Mouse (Mus musculus) frontal cortex, postnatal 25 days (tissue): ENCODE results near the gene Rpl28.
A peak's percentile ranks its signal among the peaks of the same experiment; 100 is the strongest.
"Not testable (repeated sequence)": the region's sequence is repeated elsewhere in the genome, so short reads cannot be mapped to it uniquely, and the experiment has no call there.

ENCODE experiments used
- DNase-seq, 2 experiments: peaks; one replicate each; pipeline ENCODE4 v3.0.0; 2022; ENCODE audit warnings: low spot score in 2 of 2

The Rpl28 gene

DNA sequence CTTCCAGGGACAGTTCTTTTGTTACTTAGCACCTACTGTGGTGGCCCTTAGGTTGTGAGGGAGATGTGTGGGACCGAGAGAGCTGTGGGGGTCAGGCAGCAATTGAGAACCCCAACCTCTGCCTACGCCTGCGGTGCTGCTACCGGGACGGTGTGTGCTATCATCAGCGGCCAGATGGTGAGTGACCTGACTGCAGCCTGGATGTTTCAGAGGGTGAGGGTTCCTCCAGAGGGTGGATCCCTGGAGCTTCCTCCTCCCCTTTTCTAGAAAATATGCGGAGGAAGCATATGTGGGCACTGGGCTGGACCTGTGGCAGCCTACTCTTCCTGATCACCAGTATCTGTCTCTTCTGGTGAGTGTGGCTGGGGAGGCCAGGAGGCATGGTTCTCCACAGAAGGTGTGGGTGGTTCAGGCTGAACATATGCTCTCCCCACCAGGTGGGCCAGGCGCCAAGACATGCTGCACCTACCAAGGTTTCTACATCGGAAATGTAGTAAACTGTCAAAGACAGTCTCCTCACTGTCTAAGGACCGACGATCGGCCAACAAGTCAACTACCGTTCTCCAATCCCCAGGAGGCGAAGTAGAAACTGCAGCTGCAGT lies 8.9 kb upstream of the Rpl28 start:
- DNase-seq = no peak

DNA sequence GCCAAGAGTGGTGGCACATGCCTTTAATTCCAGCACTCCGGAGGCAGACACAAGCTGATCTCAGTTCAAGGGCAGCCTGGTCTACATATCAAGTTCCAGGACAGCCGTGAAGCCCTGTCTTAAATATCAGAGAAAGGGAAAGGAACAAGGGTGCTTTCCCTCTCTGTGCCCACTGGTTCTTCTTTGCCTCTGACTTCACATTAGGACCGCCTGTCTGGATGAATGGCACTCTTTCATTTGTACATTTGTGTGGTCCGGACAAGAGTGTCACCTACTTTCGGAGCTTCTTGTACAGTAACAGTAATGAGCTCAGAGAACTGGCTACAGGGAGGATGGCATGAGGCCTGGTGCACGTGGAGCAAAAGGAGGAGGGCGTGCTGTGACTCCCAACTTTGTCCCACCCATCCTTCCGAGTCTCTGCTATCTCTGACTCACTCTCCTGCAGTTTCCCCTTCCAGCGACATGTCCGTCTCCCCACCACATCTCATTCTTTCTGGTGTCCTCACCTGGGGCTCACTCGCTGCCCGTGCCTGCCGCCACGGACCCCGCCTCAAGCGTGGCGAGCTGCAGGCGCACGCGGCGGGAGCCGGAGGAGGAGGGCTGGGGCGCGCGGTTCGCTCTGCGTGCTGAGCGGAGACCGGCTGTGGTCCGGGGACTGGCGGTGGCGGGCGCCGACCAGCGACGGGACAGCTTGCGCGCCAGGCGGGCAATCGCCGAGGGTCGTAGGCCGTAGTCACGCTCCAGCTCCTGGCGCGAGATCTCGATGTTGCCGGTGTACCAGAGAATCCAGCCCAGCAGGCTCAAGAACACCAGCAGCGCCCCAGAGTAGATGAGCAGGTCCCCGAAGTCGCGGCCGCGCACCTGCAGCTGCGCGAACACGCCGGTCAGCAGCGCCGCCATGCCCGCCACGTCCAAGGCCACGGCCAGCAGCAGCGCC lies 3.9 kb upstream of the Rpl28 start:
- peak in 1 of 2 experiments; percentile 31 for DNase-seq

DNA sequence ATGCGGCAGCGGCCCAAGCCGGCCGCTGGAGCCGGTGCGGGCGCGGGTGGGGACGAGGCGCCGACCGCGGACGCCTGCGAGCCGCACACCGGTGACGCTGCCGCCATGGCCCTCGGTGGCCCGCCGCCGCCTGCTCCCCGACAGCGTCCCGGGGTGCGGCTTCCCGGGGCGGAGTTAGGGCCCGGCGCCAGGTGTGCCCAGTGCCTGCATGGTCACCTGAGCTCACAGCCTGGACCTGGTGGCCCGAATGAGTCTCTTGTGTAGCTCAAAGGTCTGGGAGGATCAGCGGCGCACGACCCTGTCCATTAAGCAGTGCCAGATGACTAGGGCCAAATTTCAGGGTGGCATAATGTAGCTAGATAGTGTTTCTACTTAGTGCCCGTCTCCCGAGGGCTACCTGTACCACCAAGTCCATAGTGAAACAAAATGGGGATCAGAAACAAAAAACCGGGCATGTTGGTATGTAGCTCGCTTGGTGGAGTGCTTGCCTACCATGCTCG lies 3.2 kb upstream of the Rpl28 start, which contains the start of gene Tmem238:
Gene Tmem238 (minus strand): TSS at position 221 of the 500 bp plus-strand sequence.
- no peak for DNase-seq

DNA sequence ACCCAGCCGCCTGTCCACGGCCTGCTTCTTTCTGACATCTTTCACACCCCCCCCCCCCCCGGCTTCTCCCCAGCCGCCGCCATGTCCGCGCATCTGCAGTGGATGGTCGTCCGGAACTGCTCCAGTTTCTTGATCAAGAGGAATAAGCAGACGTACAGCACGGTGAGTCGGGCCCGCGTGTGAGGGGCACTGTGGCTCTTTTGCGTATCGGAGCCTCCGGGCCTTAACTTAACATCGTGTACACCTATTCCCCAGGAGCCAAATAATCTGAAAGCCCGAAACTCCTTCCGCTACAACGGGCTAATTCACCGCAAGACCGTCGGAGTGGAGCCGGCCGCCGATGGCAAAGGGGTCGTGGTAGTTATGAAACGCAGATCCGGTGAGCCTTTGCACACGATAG lies 574 bp downstream of the Rpl28 start:
- DNase-seq = not testable (repeated sequence)

DNA sequence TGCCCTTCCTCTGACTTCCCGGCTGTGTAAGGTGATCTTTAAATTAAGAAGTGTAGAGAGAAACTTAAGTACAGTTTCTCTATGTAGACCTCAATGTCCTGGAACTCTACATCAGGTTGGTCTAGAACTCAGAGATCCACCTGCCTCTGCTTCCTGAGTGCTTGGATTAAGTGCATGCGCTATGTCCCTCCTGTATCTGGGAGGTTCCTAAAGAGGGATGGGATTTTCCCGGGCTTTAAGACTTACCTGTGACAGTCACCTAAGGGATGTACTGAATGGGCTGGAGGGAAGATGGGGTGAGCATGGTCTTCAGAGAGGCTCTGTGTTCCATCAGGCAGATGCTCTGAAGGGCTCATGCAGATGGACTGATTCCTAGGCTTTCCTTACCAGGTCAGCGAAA lies 1.0 kb downstream of the Rpl28 start:
- DNase-seq = no peak

DNA sequence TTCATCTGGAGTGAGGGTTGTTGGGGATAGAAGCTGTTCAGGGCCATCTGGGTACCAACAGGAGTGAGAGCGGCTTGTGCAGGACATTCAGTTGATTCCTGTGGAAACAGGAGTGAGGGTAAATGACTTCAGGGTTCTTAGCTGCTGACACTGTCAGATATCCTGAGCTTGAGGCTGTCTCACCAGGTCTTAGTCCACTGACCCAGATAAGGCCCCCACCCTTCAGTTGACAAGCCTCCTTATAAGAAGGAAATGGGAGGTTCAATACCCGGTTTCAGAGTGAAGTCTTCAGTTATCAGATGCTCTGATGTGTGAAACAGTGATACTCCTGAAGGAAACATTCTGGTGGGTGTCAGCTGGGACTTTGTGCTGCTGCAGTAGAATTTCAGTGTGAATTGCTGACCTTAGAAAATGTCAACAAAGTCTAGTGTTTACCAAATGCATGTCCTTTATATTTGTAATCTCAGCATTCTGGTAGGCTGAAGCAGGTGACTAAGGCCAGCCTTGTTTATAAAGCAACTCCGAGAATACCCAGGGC lies 2.0 kb downstream of the Rpl28 start:
- DNase-seq = no peak

DNA sequence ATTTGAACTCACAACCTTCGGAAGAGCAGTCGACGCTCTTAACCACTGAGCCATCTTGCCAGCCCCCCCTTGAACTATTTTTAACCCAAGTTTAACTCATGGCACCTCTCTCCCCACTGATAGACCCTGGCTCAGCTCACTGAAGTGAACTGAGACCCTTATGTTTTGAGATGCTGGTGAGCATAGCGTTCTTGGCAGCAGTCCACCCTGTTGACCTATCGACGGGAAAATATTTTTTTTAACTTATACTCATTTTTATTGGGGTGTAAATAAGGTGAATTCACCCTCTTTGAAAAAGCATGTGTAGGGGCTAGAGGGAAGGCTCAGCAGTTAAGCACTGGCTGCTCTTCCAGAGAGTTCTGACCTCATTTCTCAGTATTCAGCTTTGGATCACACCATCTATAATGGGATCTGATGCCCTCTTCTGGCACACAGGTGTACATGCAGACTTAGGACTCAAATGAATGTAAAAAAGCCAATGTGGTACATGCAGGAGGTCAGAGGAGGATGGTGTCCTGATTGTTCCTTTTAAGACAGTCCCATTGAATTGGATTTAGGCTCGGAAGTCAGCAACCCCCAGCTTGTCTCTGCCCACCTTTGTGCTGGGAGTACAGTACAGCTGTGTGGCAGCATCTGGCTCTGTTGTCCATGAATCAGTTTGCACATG lies 3.2 kb downstream of the Rpl28 start:
- no peak for DNase-seq

DNA sequence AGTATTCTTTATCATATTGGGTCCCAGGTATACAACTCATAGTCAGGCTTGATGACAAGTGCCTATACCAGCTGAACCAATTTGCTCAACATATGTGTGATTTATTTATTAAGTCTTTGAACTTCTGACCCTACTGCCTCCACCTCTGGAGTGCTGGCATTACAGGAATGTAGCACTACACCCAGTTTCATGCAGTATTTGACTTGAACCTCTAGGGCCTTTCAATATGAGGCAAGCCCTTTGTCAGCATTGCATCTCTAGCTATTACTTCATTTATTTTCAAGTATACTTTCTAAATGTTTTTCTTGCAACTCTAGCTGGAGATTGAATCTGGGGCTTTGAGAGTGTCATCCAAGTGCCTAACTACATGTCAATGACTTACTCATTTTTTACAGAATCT lies 9.6 kb downstream of the Rpl28 start:
- no peak for DNase-seq

DNA sequence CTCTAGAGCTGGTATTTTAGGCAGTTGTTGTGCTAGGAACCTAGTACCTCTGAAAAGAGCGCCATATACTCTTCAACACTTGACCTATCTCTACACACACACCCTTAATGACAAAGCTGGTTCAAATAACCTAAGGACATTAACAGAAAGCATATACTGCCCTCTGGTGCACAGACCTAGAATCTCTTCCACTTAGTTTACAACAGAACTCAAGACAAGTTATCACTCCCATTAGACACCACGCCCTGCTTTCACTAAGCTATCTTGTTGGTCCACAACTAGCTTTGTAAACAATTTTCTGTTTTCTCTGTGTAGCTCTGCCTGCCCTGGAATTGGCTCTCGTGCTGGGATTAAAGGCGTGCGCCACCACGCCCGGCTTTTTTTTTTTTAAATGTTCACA lies 14.0 kb downstream of the Rpl28 start:
- DNase-seq = no peak

DNA sequence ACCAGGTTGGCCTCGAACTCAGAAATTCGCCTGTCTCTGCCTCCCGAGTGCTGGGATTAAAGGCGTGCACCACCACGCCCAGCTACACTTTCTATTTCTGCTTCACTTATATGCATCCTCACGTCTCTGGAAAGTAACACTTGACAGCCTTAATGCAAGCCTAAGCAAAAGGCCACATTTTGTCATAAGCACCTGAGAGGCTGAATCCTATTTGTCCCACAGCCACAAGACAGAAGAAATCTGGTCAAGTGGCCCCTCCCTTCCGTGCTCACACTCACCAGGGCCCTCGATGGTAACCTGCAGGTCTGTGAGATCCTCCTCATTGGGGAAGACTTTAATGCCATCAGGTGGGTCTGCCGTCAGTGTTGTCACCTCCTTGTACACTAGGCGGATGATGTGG lies 18.5 kb downstream of the Rpl28 start:
- not testable (repeated sequence) for DNase-seq

DNA sequence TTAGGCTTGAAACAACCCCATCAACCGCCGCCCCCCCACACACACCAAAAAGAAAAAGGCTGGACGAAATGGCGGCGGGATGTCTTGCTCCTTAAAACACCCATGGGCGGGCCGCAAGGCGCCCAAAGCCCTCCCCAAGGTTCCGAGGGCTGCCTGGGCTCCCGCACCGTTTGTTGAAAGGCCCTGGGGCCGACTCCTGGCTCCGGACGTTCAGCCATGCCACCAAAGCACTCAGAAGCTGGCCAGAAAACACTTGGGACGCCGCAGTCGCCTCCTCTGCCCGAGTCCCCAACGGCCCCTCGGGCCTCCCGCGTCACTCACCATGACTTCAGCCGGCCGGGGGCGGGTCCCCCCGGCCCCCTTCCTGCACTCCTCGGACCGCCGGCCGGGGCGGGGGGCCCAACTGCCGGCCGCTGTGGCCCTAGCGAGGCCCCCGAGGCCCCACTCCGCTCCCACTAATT lies 19.2 kb downstream of the Rpl28 start:
- no peak for DNase-seq

DNA sequence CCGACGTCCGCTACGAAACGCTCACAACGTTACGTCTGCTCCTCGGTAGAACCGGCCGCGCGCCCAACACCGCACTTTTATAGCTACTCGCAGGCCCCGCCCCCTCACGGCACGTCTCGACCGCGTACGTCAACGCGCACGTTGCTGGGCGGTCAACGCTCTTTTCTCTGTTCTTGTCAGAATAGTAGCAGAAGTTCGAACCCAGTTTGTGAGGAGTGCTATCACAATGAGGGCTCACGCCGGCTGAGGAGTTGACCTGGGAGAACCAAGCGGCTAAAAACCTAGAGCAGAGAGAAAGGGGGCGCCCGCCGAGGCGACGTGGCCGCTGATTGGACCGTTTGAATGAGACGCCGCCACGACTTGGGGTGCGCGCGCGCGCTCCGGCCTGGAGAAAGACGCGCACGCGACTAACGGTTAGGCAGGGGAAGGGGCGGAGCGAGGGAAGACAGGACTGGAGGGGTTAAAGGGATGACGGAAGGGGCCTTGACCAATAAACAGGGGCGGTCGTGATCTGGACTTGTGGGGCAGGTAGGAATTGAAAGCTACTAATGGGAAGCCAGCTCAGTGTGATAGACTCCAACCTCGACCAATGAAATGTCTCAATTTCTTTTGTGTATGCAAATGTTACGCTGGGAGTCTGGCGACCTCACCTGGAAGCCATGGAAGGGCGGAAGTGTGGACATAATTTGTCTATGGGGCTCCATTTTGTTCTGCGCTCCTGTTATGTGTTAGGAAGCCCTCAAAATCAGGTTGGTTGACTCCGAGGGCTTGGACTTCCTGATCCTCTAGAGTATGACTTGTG lies 19.8 kb downstream of the Rpl28 start, which contains the start of gene Ube2s:
Gene Ube2s (minus strand): TSS at position 288 of the 802 bp plus-strand sequence.
- DNase-seq = peak; percentile 95 to 96

DNA sequence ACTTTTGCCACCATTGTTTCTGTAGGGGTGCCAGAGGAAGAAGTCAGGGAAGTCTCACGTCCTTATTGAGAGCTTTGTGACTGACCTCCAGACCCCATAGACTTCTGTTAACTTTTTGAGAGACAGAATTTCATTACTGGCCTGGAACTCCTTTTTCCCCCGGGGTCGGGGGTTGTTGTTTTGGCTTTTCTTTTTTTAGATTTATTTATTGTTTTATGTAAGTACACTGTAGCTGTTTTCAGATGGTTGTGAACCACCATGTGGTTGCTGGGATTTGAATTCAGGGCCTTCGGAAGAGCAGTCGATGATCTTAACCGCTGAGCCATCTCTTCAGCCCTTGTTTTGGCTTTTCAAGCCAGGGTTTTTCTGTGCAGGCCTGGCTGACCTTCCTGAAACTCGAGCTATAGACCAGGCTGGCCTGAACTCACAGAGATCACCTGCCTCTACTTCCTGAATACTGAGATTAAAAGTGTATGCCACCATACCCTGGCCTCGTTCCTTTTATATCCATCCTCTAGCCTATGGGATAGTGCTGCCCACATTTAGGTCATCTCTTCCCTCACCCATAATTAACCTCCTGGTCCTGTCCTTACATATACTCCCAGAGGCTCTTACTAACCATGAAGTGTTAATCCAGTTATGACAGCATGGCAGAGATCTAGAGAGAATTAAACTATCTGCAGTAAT lies 20.6 kb downstream of the Rpl28 start:
- no peak for DNase-seq

DNA sequence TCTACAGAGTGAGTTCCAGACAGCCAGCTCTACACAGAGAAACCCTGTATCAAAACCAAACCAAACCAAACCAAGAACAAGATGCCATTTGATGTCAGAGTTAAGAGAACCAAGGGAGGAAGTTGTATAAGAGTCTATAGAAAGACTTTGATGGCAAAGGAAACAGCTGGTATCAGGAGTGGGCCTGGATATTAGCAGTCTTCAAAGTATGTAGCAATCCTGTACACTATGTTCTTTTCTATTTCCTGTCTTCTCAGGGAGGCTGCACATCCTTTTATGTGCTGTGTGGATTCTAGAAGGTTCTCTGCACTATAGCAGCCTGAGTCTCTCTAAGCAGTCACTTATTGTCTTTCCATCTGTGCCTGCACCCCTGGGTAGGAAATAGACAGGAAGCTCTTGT lies 23.9 kb downstream of the Rpl28 start:
- DNase-seq = no peak

DNA sequence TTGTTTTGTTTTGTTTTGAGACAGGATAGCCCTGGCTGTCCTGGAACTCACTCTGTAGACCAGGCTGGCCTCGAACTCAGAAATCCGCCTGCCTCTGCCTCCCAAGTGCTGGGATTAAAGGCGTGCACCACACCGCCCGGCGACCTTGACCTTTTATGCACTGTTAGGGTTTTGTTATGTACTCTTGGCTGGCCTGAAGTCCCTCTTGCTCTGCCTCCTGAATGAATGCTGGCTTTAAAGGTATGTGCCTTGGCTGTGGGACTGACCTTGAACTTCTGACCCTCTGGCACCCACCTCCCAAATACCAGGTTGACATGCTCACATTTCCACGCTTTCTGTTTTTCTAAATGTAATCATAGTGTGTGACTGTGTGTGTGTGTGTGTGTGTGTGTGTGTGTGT lies 28.3 kb downstream of the Rpl28 start:
- not testable (repeated sequence) for DNase-seq

DNA sequence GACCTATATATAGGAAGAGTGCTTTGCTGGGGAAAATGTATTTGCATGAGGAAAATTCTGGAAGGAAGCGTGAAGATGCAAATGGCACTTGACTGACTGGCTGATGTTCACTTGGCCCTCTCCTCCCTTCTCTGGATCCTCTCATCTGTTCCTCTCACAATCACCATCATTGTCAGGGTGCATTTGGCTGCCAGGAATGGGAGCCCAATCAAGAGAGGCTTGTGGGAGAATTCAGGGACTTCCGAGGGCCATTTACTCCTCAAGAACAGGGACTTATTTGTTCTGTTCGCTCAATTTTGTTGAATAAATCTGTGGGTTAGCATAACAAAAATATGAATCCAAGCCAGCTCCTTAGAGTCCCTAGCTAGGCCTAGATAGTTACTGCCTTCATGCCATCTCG lies 29.0 kb downstream of the Rpl28 start:
- no peak for DNase-seq

DNA sequence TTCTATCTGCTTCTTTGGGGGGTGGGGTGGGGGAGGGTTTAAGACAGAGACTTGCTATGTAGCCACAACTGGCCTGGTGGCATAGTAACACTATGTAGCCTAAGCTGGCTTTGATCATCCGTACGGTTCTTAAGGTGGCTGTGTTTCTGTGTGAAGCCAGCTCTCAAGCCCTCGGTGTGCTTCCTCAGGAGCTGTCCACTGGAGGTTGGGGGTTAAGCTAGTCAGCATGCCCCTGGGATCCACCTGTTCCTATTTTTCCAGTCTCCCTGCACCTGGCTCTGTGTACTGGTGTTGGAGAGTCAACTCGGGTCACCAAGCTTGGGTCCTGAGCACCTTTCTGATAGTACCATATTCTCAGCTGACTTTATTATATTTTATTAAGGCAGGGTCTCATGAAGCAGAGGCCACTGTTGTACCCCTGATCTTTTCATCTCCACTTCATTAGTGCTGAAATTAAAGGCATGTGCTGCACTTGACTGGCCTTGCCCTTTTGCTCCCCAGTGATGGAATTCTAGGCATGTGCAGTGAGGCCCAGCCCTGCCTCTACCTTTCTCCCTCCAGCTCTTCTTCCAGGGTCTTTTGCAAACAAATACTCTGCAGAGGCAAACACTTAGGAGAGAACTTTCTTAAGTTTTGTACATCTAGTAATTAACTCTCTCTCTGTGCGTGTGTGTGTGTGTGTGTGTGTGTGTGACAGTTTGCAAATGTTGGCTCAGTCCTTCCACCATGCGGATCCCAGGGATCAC lies 29.7 kb downstream of the Rpl28 start:
- no peak for DNase-seq

DNA sequence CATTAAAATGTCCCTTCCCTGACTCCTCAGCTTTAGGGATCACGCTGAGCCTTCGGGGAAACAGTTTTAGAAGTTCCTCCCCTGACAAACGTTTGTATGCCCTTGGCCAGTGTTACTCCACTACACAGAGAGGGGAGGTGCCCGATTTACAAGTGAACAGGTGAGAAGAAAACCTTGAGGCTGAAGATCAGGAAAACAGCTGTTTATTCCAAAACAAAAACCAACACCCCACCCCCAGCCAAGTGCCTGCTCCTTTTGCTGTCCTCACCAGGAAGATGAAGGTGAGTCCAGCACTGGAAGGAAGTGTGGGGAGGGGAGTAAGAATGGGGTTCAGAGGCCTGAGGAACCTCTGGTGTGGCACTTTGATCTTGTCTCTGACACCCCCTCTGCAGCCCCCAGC lies 32.7 kb downstream of the Rpl28 start:
- DNase-seq = no peak

DNA sequence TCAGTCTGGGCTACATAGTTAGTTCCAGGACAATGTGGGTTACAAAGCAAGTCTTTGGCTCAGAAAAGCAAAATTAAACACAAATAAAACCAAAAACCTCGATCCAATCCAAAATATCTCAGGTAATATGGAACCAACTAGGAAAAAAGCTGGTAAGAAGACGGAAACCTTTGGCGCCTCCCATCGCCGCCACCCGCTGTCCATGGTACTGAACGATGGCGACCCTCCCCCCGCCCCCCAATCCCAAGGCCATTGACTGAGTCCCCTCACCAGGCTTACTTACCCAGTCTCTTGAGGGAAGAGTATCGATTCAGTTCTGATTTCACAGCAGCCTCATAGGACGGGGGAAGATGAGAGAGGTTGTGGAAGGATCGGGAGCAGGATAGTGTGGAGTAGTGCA lies 37.8 kb downstream of the Rpl28 start:
- DNase-seq = no peak
